Mouse (Mus musculus) testis, adult 2 months (tissue): ENCODE data around the gene Slc13a3. TPM values are rescaled to one million over a fixed set of nuclear protein-coding genes. Genes with fewer than 3 reads are reported as not detected.

Experiments
- H3K27ac ChIP-seq: fragments of 200-500 bp; 2 replicates; pipeline ENCODE4 v1.5.1; 2012; ENCODE audit warnings: low read depth, low read length; ENCODE audit not compliant: control insufficient read depth, insufficient read depth
- H3K27me3 ChIP-seq: fragments of 200-500 bp; 2 replicates; pipeline ENCODE4 v1.6.1; 2012; ENCODE audit warnings: mild to moderate bottlenecking, low read length, moderate library complexity; ENCODE audit not compliant: control insufficient read depth, insufficient read depth
- H3K36me3 ChIP-seq: fragments of 200-500 bp; 2 replicates; pipeline ENCODE4 v1.6.1; 2012; ENCODE audit warnings: mild to moderate bottlenecking, low read length; ENCODE audit not compliant: control insufficient read depth, insufficient read depth
- H3K4me1 ChIP-seq: fragments of 200-500 bp; 2 replicates; pipeline ENCODE4 v1.6.1; 2012; ENCODE audit warnings: low read length; ENCODE audit not compliant: control insufficient read depth, insufficient read depth
- H3K4me3 ChIP-seq: fragments of 200-500 bp; 2 replicates; pipeline ENCODE4 v1.5.1; 2012; ENCODE audit warnings: low read depth, mild to moderate bottlenecking, low read length, moderate library complexity, mixed read lengths; ENCODE audit not compliant: control insufficient read depth
- CTCF ChIP-seq: fragments of 200-500 bp; IDR thresholded peaks from 2 replicates; pipeline ENCODE4 v1.5.1; 2012; ENCODE audit warnings: low read depth, mild to moderate bottlenecking, inconsistent platforms, low read length, moderate library complexity; ENCODE audit not compliant: control insufficient read depth, insufficient read depth, insufficient replicate concordance
- POLR2A ChIP-seq: fragments of 200-500 bp; IDR thresholded peaks from 2 replicates; pipeline ENCODE4 v1.6.1; 2012; ENCODE audit warnings: low read depth, mild to moderate bottlenecking, inconsistent platforms, low read length, moderate library complexity; ENCODE audit not compliant: control insufficient read depth
- polyA plus RNA-seq: library from polyadenylated mRNA; depleted of rRNA; stranded (reverse); fragments of >200 nt; gene quantifications from 2 replicates; pipeline ENCODE4 v1.2.3, GENCODE M21; 2012

The Slc13a3 gene
- polyA plus RNA-seq, 1 experiment: 0.85 TPM

DNA sequence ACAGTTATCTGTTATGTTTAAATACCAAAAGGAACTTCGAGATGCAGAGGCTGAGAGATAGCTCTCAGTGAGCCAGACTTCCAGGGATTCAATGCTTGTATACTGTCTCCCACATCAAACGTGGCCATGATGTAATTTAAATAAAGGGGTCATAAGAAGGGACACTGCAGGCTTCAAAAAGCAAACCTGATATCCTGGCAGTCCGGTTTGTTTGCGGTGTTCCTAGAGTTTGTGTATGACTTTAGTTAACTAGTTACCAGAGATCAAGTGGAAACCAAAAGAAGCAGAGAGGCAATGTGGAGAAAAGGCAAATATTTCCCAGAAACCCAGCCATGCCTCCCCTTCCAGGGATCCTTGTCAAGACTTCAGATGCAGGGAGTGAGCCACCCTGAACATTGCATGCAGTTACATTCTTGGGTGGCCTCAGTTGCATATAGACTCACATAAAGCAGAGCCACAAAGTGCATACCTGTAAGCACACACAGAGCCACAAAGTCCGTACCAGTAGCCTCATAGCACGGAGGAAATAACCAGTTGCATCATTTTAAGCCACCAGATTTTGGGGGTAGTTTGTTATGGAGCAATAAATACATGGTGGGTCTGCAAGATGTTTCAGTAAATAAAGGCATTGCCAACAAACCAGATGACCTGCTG, 83.6 kb downstream of the Slc13a3 start:
- Histone ChIP-seq H3K36me3 (no peaks in the 10 kb centered on the region), H3K4me1 (no peaks in the 10 kb centered on the region), H3K27me3 (no peaks in the 10 kb centered on the region), H3K27ac (no peak overlapping the region), H3K4me3 (no peak overlapping the region)
- TF ChIP-seq CTCF: no peak
- no peak for TF ChIP-seq POLR2A

DNA sequence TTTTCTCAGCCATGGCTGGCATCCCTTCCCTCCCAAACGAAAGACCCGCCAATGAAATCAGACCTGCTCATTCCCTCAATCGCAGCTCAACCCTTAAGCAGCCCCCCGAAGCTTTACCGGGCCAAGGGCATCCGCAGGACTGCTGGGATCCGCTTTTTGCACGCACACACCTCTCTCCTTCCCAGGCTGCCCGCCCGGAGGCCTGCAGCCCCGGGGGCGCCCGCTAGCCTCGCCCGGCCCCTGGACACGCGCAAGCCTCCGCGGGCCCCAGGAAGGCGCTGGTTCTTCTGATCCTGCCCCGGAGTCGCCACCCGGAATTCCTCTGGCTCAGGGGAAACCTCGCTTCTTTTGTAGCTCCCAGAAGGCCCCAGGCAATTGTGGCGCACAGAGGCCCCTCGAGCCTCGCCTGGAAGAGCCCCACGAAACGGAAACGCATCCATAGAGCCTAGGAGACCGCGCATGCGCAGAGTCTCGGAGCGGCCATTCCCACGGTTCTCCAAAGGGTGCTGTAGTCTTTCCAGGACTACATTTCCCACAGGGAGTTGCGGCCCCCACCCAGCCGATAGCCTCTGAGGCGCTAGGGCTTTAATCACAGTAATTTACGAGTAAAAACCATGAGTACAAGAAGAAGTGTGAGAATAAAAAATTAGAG, 85.1 kb downstream of the Slc13a3 start, which contains the start of gene Zfp334:
Gene Zfp334, minus strand, starts transcription at position 416 of the 652 bp plus-strand sequence.
- no peak for TF ChIP-seq CTCF
- peak; percentile 77 for TF ChIP-seq POLR2A
- peak within 1 kb of the TSS; percentile 78 for H3K4me3 ChIP-seq
- no peaks in the 10 kb centered on the region for H3K4me1 ChIP-seq
- 0 out of 2 replicates have a peak within 1 kb of the TSS, but pooled peaks have one; percentile 27 for H3K27ac ChIP-seq
- no peaks in the 10 kb centered on the region for H3K36me3 ChIP-seq
- H3K27me3 ChIP-seq: no peaks in the 10 kb centered on the region

DNA sequence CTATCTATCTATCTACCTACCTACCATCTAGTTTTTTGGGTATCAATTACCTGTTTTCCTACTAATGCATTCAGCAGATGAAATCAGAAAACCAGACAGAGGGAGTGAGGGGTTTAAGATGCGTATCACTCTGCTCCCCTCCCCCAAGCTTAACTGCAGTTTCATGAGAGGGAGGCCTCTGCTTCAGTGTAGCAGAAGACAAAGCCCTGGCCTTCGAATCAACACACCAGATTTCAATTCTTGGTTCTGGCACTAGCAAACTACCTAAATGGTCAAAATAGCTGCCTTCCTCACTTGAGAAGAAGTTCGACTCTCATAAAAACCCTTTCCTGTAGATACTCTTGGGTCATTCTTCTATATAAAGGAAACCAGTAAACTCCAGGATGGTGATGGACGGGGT, 85.7 kb downstream of the Slc13a3 start:
- Histone ChIP-seq H3K4me3 (peak overlapping the region; percentile 78), H3K27ac (no peak overlapping the region), H3K4me1 (no peaks in the 10 kb centered on the region), H3K27me3 (no peaks in the 10 kb centered on the region), H3K36me3 (no peaks in the 10 kb centered on the region)
- TF ChIP-seq POLR2A (no peak), CTCF (no peak)

DNA sequence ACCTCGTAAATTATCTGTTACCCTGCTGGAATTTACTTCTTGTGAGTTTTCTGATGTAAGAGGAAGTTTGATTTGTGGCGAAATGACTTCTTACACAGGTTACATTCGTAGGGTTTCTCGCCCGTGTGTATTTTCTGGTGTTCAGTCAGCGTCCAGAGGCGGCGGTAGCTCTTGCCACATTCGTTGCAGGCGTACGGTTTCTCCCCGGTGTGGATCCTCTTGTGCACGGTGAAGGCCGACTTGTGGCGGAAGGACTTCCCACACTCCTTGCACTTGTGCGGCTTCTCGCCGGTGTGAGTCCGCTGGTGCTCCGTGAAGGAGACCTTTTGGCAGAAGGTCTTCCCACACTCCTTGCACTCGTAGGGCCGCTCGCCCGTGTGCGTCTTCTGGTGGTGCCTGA, 93.0 kb downstream of the Slc13a3 start:
- H3K4me1 ChIP-seq: no peaks in the 10 kb centered on the region
- no peak overlapping the region for H3K4me3 ChIP-seq
- H3K36me3 ChIP-seq: no peaks in the 10 kb centered on the region; the same call in 1 of the 2 replicates
- no peak for TF ChIP-seq POLR2A
- no peak for TF ChIP-seq CTCF
- H3K27me3 ChIP-seq: no peaks in the 10 kb centered on the region
- H3K27ac ChIP-seq: no peak overlapping the region

DNA sequence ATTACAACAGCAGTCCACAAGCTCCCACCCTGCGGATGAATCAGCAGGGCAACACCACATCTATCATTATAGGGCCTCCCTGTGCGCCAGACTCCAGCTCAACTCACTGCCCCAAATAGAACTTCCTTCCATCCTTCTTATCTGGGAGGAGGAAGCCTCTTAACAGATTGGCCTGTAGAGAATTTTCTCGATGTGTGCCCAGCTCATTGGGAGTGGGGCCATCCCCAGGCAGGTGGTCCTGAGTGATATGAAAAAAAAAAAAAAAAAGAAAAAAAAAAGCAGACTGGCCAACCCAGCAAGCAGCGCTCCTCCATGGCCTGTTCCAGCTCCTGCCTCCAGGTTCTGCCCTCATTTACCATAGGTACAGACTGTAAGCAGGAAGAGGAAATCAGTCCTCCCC, 97.0 kb downstream of the Slc13a3 start:
- Histone ChIP-seq H3K27me3 (no peaks in the 10 kb centered on the region), H3K4me1 (no peaks in the 10 kb centered on the region), H3K36me3 (no peaks in the 10 kb centered on the region), H3K27ac (no peak overlapping the region), H3K4me3 (no peak overlapping the region)
- TF ChIP-seq POLR2A: no peak
- no peak for TF ChIP-seq CTCF

DNA sequence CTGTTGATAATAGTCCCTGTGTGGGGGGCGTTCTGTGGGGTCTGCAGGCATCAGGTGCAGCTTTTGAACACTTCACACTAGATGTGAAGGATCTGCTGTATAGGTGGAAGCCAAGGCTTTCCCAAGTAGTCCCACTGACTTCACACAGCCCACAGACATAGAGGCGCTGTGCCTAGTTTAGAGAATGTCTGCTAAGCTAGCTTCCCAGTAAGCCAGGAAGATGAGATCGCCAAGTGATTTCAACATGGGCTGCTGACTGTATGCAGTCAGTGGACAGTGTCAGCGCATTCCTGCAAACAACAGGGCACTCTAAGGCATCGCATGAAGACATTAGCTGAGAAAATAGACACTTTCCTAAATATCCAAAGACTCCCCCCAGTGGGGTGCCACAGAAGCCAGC, 97.6 kb downstream of the Slc13a3 start:
- no peak overlapping the region for H3K27ac ChIP-seq
- TF ChIP-seq CTCF (no peak), POLR2A (no peak)
- no peaks in the 10 kb centered on the region for H3K4me1 ChIP-seq
- H3K4me3 ChIP-seq: no peak overlapping the region
- H3K27me3 ChIP-seq: no peaks in the 10 kb centered on the region
- H3K36me3 ChIP-seq: no peaks in the 10 kb centered on the region

DNA sequence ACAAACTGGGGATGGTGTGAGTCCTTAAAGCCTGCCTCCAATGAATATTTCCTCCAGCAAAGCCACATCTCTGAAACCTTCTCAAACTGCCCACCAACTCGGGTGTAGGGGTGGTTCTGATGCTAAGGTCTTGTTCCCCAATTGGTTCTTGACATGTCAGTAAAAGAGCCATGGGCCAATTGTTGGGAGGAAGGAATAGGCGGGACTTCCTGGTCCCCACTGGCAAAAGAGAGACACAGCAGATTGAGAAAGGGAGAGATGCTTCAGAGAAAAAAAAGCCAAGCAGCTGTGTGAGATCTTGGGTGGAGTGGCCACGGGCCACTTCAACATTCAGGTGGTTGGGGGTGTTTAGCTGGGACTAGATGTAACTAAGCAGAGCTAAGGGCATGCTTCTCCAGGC, 102.0 kb downstream of the Slc13a3 start:
- Histone ChIP-seq H3K4me1 (peaks cover 9% of the 10 kb centered on the region), H3K27me3 (no peaks in the 10 kb centered on the region), H3K36me3 (no peaks in the 10 kb centered on the region), H3K4me3 (no peak overlapping the region), H3K27ac (no peak overlapping the region)
- TF ChIP-seq POLR2A: no peak
- no peak for TF ChIP-seq CTCF
